Mouse (Mus musculus) neural tube, embryonic 10.5 days (tissue): Measurements from ENCODE around the gene Phldb2.

Source experiments
- DNase-seq: peaks from one replicate; pipeline ENCODE4 v3.0.0-alpha.2; 2017; ENCODE audit warnings: low spot score; ENCODE audit errors: extremely low spot score

The Phldb2 gene

GRCm38 (mm10) chr16:45841806-45842205 lies 111.6 kb downstream of the Phldb2 start:
- no peak for DNase-seq

- no peak for DNase-seq
Observed at GRCm38 (mm10) chr16:45841016-45841415, 112.4 kb downstream of the Phldb2 start.

GRCm38 (mm10) chr16:45837541-45838342 lies 115.7 kb downstream of the Phldb2 start:
- DNase-seq = no peak

- no peak for DNase-seq
Observed at GRCm38 (mm10) chr16:45832747-45833108, 120.7 kb downstream of the Phldb2 start.

GRCm38 (mm10) chr16:45832061-45832746 lies 121.2 kb downstream of the Phldb2 start:
- DNase-seq = no peak

- no peak for DNase-seq
Observed at GRCm38 (mm10) chr16:45831094-45831872, 122.1 kb downstream of the Phldb2 start.

GRCm38 (mm10) chr16:45830096-45830866 lies 123.1 kb downstream of the Phldb2 start:
- no peak for DNase-seq

- DNase-seq = no peak
Observed at GRCm38 (mm10) chr16:45825309-45825708, 128.1 kb downstream of the Phldb2 start.

GRCm38 (mm10) chr16:45824025-45824424 lies 129.4 kb downstream of the Phldb2 start:
- DNase-seq = no peak

- no peak for DNase-seq
Observed at GRCm38 (mm10) chr16:45819911-45820310, 133.5 kb downstream of the Phldb2 start.

GRCm38 (mm10) chr16:45817795-45818194 lies 135.6 kb downstream of the Phldb2 start:
- DNase-seq = no peak

GRCm38 (mm10) chr16:45816670-45817069 lies 136.7 kb downstream of the Phldb2 start:
- DNase-seq = no peak

- no peak for DNase-seq
Observed at GRCm38 (mm10) chr16:45814611-45815010, 138.8 kb downstream of the Phldb2 start.

GRCm38 (mm10) chr16:45811788-45812187 lies 141.6 kb downstream of the Phldb2 start:
- DNase-seq = no peak

GRCm38 (mm10) chr16:45810829-45811326 lies 142.5 kb downstream of the Phldb2 start:
- DNase-seq = no peak

GRCm38 (mm10) chr16:45810155-45810554 lies 143.2 kb downstream of the Phldb2 start:
- DNase-seq = no peak

- no peak for DNase-seq
Observed at GRCm38 (mm10) chr16:45804708-45805107, 148.7 kb downstream of the Phldb2 start.

- no peak for DNase-seq
Observed at GRCm38 (mm10) chr16:45800406-45800805, 153.0 kb downstream of the Phldb2 start.

GRCm38 (mm10) chr16:45799150-45799549 lies 154.2 kb downstream of the Phldb2 start:
- DNase-seq = no peak

- no peak for DNase-seq
Observed at GRCm38 (mm10) chr16:45798591-45798990, 154.8 kb downstream of the Phldb2 start.

- DNase-seq = no peak
Observed at GRCm38 (mm10) chr16:45796815-45797214, 156.6 kb downstream of the Phldb2 start.
